Mouse (Mus musculus) heart, embryonic 13.5 days (tissue): ENCODE measurements around the gene Evc. TPM values are rescaled to one million over a fixed set of nuclear protein-coding genes. Genes with fewer than 3 reads are reported as not detected.

Experiments
- ATAC-seq: fragments of 200-750 bp; cut with Nextera tagmentation; 2 replicates; pipeline ENCODE4 v1.8.0; 2017; ENCODE audit warnings: moderate TSS enrichment; ENCODE audit not compliant: insufficient number of reproducible peaks, low FRiP score, low TSS enrichment; ENCODE audit errors: extremely low read depth
- H3K27ac ChIP-seq: fragments of 300-500 bp; sonication (generic); replicated peaks from 2 replicates; pipeline ENCODE4 v1.5.1; 2015; ENCODE audit warnings: moderate library complexity, mild to moderate bottlenecking, inconsistent platforms
- H3K27me3 ChIP-seq: fragments of 300-500 bp; sonication (generic); replicated peaks from 2 replicates; pipeline ENCODE4 v1.6.1; 2015; ENCODE audit warnings: mild to moderate bottlenecking, inconsistent platforms
- H3K36me3 ChIP-seq: fragments of 300-500 bp; sonication (generic); 2 replicates; pipeline ENCODE4 v1.6.1; 2015; ENCODE audit warnings: mild to moderate bottlenecking, inconsistent platforms
- H3K4me1 ChIP-seq: fragments of 300-500 bp; sonication (generic); 2 replicates; pipeline ENCODE4 v1.6.1; 2015; ENCODE audit warnings: inconsistent platforms
- H3K4me2 ChIP-seq: fragments of 300-500 bp; sonication (generic); 2 replicates; pipeline ENCODE4 v1.6.1; 2015; ENCODE audit warnings: inconsistent platforms, mild to moderate bottlenecking, moderate library complexity
- H3K4me3 ChIP-seq: fragments of 300-500 bp; sonication (generic); 2 replicates; pipeline ENCODE4 v1.5.1; 2015; ENCODE audit warnings: moderate library complexity, mild to moderate bottlenecking, inconsistent platforms
- H3K9ac ChIP-seq: fragments of 300-500 bp; sonication (generic); 2 replicates; pipeline ENCODE4 v1.6.1; 2015; ENCODE audit warnings: inconsistent platforms, mild to moderate bottlenecking, moderate library complexity
- H3K9me3 ChIP-seq: fragments of 300-500 bp; sonication (generic); 2 replicates; pipeline ENCODE4 v1.6.1; 2016; ENCODE audit warnings: inconsistent platforms
- WGBS: fragments of 180-500 bp; shearing (Covaris S2); methylation state at CpG from one replicate; pipeline ENCODE4 v1.1.7; 2015; ENCODE audit warnings: mixed read lengths; 5-methylcytosine and 5-hydroxymethylcytosine counted together
- polyA plus RNA-seq: library from polyadenylated mRNA; unstranded; fragments of >200 nt; fragmentation: Nextera tagmentation; extraction: Ambion mirVana; gene quantifications from 2 replicates; pipeline ENCODE4 v1.2.1, GENCODE M21; 2015

The Evc gene
- polyA plus RNA-seq, 1 experiment from 2014 or later, result 5.4 TPM

GRCm38 (mm10) chr5:37241651-37242151 is 95.0 kb downstream of the Evc start, which contains the start of gene Crmp1:
Gene Crmp1 (plus strand): TSS chr5:37241940.
- Histone ChIP-seq H3K4me1 (peaks cover 19% of the 10 kb centered on the region), H3K36me3 (no peaks in the 10 kb centered on the region), H3K9me3 (no peaks in the 10 kb centered on the region), H3K4me2 (peak within 1 kb of the TSS; percentile 65), H3K4me3 (peak within 1 kb of the TSS; percentile 42), H3K27ac (no peak within 1 kb of the TSS), H3K27me3 (peaks cover 97% of the 10 kb centered on the region), H3K9ac (no peak within 1 kb of the TSS)
- peak; percentile 38 for ATAC-seq
- 1% methylated on average over 46 of the region's 56 CpGs for WGBS

GRCm38 (mm10) chr5:37241224-37241623 is 95.5 kb downstream of the Evc start:
- no peak overlapping the region for H3K27ac ChIP-seq
- H3K4me2 ChIP-seq, result peak overlapping the region; percentile 65
- no peaks in the 10 kb centered on the region for H3K9me3 ChIP-seq
- no peak for ATAC-seq
- 10% methylated on average over 9 of the region's 9 CpGs for WGBS
- H3K4me1 ChIP-seq, result peaks cover 16% of the 10 kb centered on the region
- H3K36me3 ChIP-seq, result no peaks in the 10 kb centered on the region
- peaks cover 97% of the 10 kb centered on the region for H3K27me3 ChIP-seq
- H3K4me3 ChIP-seq, result no peak overlapping the region
- no peak overlapping the region for H3K9ac ChIP-seq

- Histone ChIP-seq H3K4me2 (no peak overlapping the region), H3K4me1 (peaks cover 13% of the 10 kb centered on the region), H3K9me3 (no peaks in the 10 kb centered on the region), H3K27me3 (peaks cover 96% of the 10 kb centered on the region), H3K36me3 (no peaks in the 10 kb centered on the region), H3K4me3 (no peak overlapping the region), H3K27ac (no peak overlapping the region), H3K9ac (no peak overlapping the region)
- ATAC-seq, result no peak
- 7% methylated on average over 5 of the region's 5 CpGs for WGBS
These were observed 96.1 kb downstream of the Evc start for GRCm38 (mm10) chr5:37240550-37240949.

Other genes with a start within 250 kb of the Evc start
- gene Crmp1, start 95.0 kb downstream of the Evc start, polyA plus RNA-seq, result 9.4 and 11.8 TPM in 2 replicates
- 8.8 and 10.1 TPM in 2 replicates for gene Evc2, start 1.6 kb upstream of the Evc start, polyA plus RNA-seq